Mouse (Mus musculus) hindbrain, embryonic 14.5 days (tissue): Measurements from ENCODE around the gene Tns4. TPM values are rescaled to one million over a fixed set of nuclear protein-coding genes. Genes with fewer than 3 reads are reported as not detected.
A peak's percentile ranks its signal among the peaks of the same experiment; 100 is the strongest.

Experiments
- ATAC-seq: fragments of 200-750 bp; cut with Nextera tagmentation; 2 replicates; pipeline ENCODE4 v1.8.0; 2017; ENCODE audit warnings: moderate number of reproducible peaks, mild to moderate bottlenecking, moderate TSS enrichment, moderate library complexity; ENCODE audit not compliant: low FRiP score
- DNase-seq: peaks from one replicate; pipeline ENCODE4 v3.0.0-alpha.2; 2015; ENCODE audit warnings: low spot score
- H3K27ac ChIP-seq: fragments of 300-500 bp; sonication (generic); 2 replicates; pipeline ENCODE4 v1.5.1; 2014; ENCODE audit warnings: mild to moderate bottlenecking, moderate library complexity
- H3K27me3 ChIP-seq: fragments of 300-500 bp; sonication (generic); 2 replicates; pipeline ENCODE4 v1.6.1; 2014; ENCODE audit warnings: mild to moderate bottlenecking, low read length, mixed read lengths; ENCODE audit not compliant: control insufficient read depth, insufficient read depth
- H3K36me3 ChIP-seq: fragments of 300-500 bp; sonication (generic); replicated peaks from 2 replicates; pipeline ENCODE4 v1.6.1; 2014; ENCODE audit not compliant: control insufficient read depth, insufficient read depth
- H3K4me1 ChIP-seq: fragments of 300-500 bp; sonication (generic); replicated peaks from 2 replicates; pipeline ENCODE4 v1.6.1; 2014; ENCODE audit warnings: antibody characterized with exemption, low read length, mixed read lengths; ENCODE audit not compliant: control insufficient read depth, insufficient read depth
- H3K4me2 ChIP-seq: fragments of 300-500 bp; sonication (generic); replicated peaks from 2 replicates; pipeline ENCODE4 v1.6.1; 2014; ENCODE audit warnings: mild to moderate bottlenecking, moderate library complexity
- H3K4me3 ChIP-seq: fragments of 300-500 bp; sonication (generic); replicated peaks from 2 replicates; pipeline ENCODE4 v1.5.1; 2014; ENCODE audit warnings: mild to moderate bottlenecking, low read length
- H3K9ac ChIP-seq: fragments of 300-500 bp; sonication (generic); 2 replicates; pipeline ENCODE4 v1.6.1; 2014
- H3K9me3 ChIP-seq: fragments of 300-500 bp; sonication (generic); 2 replicates; pipeline ENCODE4 v1.6.1; 2016; ENCODE audit warnings: low read length; ENCODE audit not compliant: control insufficient read depth
- WGBS: fragments of 180-500 bp; shearing (Covaris S2); extraction: QIAGEN DNeasy Blood & Tissue Kit; methylation state at CpG from one replicate; pipeline ENCODE4 v1.1.7; 2014; 5-methylcytosine and 5-hydroxymethylcytosine counted together
- polyA plus RNA-seq: library from polyadenylated mRNA; unstranded; fragments of >200 nt; fragmentation: Nextera tagmentation; extraction: Ambion mirVana; gene quantifications from 2 replicates; pipeline ENCODE4 v1.2.1, GENCODE M21; 2014

The Tns4 gene
- polyA plus RNA-seq, 1 experiment from 2014 or later: 0.20 TPM

DNA sequence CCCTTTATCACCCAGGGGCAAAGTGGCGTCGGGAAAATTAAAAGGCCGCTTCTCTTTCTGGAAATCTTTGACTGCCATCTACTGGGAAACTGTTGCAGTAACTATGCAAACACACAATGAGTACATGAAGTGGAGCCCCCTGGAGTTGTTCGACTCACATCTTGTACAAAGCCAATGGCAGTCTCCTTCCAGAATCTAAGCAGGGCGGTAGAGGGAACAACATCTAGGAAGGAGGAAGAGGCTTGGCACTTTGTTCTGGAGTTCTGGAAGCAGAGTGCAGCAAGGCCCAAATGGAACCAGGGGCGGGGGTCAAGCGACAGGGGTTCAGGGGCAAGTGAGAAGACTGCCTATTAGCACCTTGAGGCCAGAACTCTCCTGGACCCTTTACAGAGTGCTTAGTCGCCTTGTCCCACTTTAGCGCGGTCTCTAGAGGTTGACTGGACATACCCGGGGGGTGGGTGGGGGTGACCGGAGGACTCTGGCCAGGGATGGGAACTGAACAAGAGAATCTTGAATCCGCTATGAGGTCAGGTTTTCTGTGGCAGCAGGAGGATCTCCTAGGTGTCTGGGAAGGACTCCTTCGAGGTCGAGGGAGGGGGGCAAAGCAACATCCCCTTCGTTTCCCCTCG is 48.6 kb downstream of the Tns4 start:
- H3K9me3 ChIP-seq: no peaks in the 10 kb centered on the region
- peak overlapping the region; percentile 85 for H3K27ac ChIP-seq
- no peaks in the 10 kb centered on the region for H3K36me3 ChIP-seq
- peak overlapping the region; percentile 66 for H3K4me3 ChIP-seq
- peak overlapping the region; percentile 100 for H3K4me2 ChIP-seq
- ATAC-seq (peak; percentile 23), DNase-seq (peak; percentile 73)
- WGBS: under 1% methylated on average over 17 of the region's 17 CpGs
- peaks cover 15% of the 10 kb centered on the region for H3K4me1 ChIP-seq
- no peaks in the 10 kb centered on the region for H3K27me3 ChIP-seq
- peak overlapping the region; percentile 85 for H3K9ac ChIP-seq

DNA sequence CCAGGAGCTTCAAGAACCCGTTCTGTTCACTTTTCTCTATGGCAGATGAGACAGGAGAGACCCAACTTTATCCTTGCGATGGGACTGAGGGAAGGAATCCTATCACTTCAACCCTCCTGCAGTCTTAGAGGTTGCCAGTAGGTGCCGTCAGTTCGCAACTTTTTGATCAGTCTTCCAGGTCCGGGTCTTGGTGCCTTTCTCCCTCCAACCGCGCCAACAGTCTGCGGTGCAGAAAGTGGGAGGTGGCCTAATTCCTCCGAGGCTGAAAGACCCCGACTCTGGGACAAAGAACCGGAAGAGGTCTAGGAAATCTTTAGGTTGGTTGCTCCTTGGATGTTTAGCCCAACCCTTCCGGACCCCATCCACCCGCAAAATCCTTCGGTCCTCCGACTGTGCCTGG is 49.3 kb downstream of the Tns4 start:
- peak overlapping the region; percentile 66 for H3K4me3 ChIP-seq
- H3K9ac ChIP-seq: peak overlapping the region; percentile 85
- peak; percentile 86 for ATAC-seq
- DNase-seq: peak; percentile 89
- H3K4me2 ChIP-seq: peak overlapping the region; percentile 100
- H3K27ac ChIP-seq: peak overlapping the region; percentile 85
- no peaks in the 10 kb centered on the region for H3K9me3 ChIP-seq
- peaks cover 15% of the 10 kb centered on the region for H3K4me1 ChIP-seq
- under 1% methylated on average over 15 of the region's 15 CpGs for WGBS
- no peaks in the 10 kb centered on the region for H3K27me3 ChIP-seq
- no peaks in the 10 kb centered on the region for H3K36me3 ChIP-seq

DNA sequence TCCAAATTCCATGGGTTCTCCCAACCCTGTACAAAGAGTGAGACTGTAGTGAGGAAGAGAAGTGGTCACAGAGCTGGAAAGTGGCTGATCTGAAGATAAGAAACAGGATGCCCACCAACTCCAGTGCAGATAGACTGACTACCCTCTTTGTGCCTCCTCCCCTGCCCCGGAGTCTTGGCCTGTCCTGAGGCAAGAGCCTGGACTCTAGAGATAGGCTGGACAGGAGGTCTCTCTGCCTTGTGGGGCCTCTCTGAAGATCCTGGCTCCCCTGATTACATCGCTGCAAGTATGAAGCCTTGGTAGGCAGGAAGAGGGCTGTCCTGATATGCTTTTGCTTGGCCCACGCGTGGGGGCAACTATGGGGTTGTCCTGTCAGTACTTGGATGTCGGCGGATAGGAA is 52.9 kb downstream of the Tns4 start:
- Histone ChIP-seq H3K4me2 (no peak overlapping the region), H3K4me1 (peaks cover 6% of the 10 kb centered on the region), H3K9me3 (no peaks in the 10 kb centered on the region), H3K4me3 (no peak overlapping the region), H3K27me3 (no peaks in the 10 kb centered on the region), H3K27ac (no peak overlapping the region), H3K9ac (no peak overlapping the region), H3K36me3 (no peaks in the 10 kb centered on the region)
- 82% methylated on average over 6 of the region's 6 CpGs for WGBS
- no peak for DNase-seq
- no peak for ATAC-seq

DNA sequence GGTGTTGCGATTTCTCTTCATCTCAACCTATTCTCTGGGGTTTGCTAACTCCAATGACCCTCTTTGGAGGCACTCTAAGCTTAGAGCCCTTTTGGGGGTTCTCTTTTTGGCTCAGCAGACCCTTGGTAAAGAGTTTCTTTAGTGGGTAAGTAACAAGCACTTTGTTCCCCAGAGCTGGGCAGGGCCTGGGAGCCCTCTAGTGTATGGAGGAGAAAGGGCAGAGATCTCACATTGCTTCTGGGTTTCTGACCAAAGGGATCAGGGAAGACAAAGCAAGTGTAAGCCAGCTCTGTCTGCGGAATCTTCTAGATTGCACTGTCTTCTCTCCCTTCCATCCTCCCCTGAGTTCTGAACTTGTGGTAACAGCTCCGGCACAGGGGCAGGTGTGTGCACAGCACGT is 53.8 kb downstream of the Tns4 start:
- H3K27me3 ChIP-seq: no peaks in the 10 kb centered on the region
- no peak overlapping the region for H3K4me2 ChIP-seq
- no peak overlapping the region for H3K4me3 ChIP-seq
- no peak overlapping the region for H3K27ac ChIP-seq
- DNase-seq: no peak
- H3K9ac ChIP-seq: no peak overlapping the region
- H3K4me1 ChIP-seq: peaks cover under 1% of the 10 kb centered on the region; the same call in 1 of the 2 replicates
- H3K9me3 ChIP-seq: no peaks in the 10 kb centered on the region
- no peaks in the 10 kb centered on the region for H3K36me3 ChIP-seq
- no peak for ATAC-seq
- 76% methylated on average over 4 of the region's 4 CpGs for WGBS

DNA sequence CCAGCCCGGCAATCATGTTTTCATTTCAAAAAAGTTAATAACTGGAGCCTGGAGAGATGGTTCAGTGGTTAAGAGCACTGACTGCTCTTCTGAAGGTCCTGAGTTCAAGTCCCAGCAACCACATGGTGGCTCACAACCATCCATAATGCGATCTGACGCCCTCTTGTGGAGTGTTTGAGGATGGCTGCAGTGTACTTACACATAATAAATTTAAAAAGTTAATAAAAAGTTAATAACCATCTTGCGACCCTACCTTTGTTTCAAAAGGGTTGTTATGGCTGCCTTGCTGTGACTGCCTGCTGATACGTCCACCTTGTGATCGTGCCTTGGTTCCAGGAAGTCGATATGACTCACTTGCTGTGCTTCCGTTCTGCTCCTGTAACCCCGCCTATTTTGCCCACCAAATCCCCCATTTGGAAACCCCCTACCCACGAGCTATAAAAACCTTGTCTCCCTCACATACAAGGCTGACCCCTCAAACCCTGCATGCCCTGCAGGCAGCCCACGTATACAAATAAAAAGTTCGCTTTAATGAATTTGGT is 62.1 kb downstream of the Tns4 start:
- Histone ChIP-seq H3K27me3 (no peaks in the 10 kb centered on the region), H3K4me3 (no peak overlapping the region), H3K9ac (no peak overlapping the region), H3K27ac (no peak overlapping the region), H3K4me1 (no peaks in the 10 kb centered on the region), H3K9me3 (no peaks in the 10 kb centered on the region), H3K36me3 (no peaks in the 10 kb centered on the region), H3K4me2 (no peak overlapping the region)
- 92% methylated on average over 12 of the region's 12 CpGs for WGBS
- no peak for ATAC-seq
- no peak for DNase-seq

DNA sequence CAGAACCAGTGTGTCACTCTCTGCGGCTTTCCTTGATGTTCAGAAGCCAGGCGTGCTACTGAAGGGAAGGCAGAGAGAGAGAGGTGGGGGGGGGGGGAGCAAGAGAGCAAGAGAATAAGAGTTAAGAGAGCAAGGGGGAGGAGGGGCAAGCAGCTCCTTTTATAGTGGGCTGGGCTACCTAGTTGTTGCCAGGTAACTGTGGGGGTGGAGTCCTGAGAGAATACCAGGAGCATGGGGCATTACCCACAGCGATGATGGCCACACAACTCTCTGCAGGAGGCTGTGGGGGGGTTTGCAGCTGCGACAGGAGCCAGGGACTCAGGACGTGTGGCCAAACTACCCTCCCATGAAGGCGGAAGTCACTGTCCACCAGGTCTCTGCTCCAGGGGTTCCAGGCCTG is 63.2 kb downstream of the Tns4 start:
- no peak overlapping the region for H3K4me3 ChIP-seq
- no peaks in the 10 kb centered on the region for H3K4me1 ChIP-seq
- no peak overlapping the region for H3K27ac ChIP-seq
- H3K27me3 ChIP-seq: no peaks in the 10 kb centered on the region
- no peaks in the 10 kb centered on the region for H3K36me3 ChIP-seq
- WGBS: 91% methylated on average over 6 of the region's 6 CpGs
- no peak overlapping the region for H3K4me2 ChIP-seq
- H3K9ac ChIP-seq: no peak overlapping the region
- DNase-seq: no peak
- ATAC-seq: no peak
- H3K9me3 ChIP-seq: no peaks in the 10 kb centered on the region

GRCm38 (mm10) chr11:99024468-99025134 is 64.5 kb downstream of the Tns4 start:
- ATAC-seq: no peak; the same call in 1 of the 2 replicates
- peak overlapping the region; percentile 52 for H3K4me3 ChIP-seq
- no peaks in the 10 kb centered on the region for H3K4me1 ChIP-seq
- DNase-seq: no peak
- H3K27ac ChIP-seq: 0 out of 2 replicates have a peak overlapping the region, but pooled peaks have one; percentile 45
- no peaks in the 10 kb centered on the region for H3K27me3 ChIP-seq
- no peaks in the 10 kb centered on the region for H3K9me3 ChIP-seq
- H3K36me3 ChIP-seq: no peaks in the 10 kb centered on the region
- peak overlapping the region; percentile 36 for H3K9ac ChIP-seq
- H3K4me2 ChIP-seq: peak overlapping the region; percentile 67
- WGBS: 46% methylated on average over 18 of the region's 18 CpGs

DNA sequence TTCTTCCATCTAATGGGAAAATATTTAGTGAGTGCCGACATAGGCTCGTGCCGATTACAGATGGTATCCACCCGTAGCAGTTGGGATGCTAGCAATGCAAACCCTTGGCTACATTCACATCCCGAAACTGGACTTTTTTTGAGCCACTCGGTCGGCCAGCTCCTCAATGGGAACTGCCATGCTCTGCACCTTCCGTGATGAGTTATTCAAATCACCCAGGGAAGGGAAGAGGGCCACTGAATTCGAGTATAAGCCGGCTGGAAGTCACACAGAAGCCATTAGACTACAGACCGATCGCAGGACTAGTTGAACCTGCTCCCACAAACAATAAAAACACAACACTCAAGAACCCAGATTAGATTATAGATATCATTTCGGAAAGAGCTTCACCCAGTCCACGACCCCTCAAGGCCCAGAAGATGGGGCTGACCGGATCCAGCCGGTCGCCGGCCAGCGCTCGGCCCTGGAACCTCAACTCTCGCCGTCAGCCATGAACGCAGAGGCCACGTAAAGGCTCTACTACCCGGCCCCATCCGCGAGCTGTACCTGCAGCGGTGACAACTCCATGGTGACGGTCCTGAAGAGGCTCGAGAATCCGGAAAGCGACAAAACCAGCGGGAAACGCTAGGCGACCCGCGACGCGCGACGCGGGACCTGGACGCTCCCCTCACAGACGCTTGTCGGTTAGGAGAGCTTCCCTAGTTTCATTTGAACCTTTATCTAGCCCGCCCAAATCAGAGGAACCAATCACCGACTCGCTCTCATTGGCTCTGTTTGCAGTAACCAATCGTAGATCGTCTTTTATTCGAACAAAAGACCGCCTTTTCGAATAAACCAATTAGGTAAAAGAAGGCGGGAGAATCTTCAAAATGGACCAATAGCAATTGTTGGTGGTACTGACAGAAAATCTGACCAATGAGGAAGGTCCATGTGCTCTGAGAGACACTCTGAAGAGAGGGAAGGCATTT is 65.3 kb downstream of the Tns4 start, which contains the start of gene Top2a:
Gene Top2a (minus strand): TSS at position 690 of the 968 bp plus-strand sequence.
- peak; percentile 98 for ATAC-seq

More for the DNA sequence above, 65.3 kb downstream of the Tns4 start, which contains the start of gene Top2a:
- under 1% methylated on average over 54 of the region's 54 CpGs for WGBS
- peak; percentile 100 for DNase-seq
- Histone ChIP-seq H3K4me3 (peak within 1 kb of the TSS; percentile 52), H3K9ac (peak within 1 kb of the TSS; percentile 55), H3K36me3 (no peaks in the 10 kb centered on the region), H3K27ac (0 out of 2 replicates have a peak within 1 kb of the TSS, but pooled peaks have one; percentile 45), H3K4me1 (no peaks in the 10 kb centered on the region), H3K9me3 (no peaks in the 10 kb centered on the region), H3K27me3 (no peaks in the 10 kb centered on the region), H3K4me2 (peak within 1 kb of the TSS; percentile 67)
